Mouse (Mus musculus) urinary bladder, postnatal 0 days (tissue): ENCODE results near the gene Sdk1. TPM values are rescaled to one million over a fixed set of nuclear protein-coding genes. Genes with fewer than 3 reads are reported as not detected.

Source experiments
- polyA plus RNA-seq: library from polyadenylated mRNA; unstranded; fragments of >200 nt; fragmentation: Nextera tagmentation; extraction: Ambion mirVana; gene quantifications from 2 replicates; pipeline ENCODE4 v1.2.1, GENCODE M21; 2015

Sdk1 gene
- 2.1 and 2.4 TPM in 2 replicates for polyA plus RNA-seq

DNA sequence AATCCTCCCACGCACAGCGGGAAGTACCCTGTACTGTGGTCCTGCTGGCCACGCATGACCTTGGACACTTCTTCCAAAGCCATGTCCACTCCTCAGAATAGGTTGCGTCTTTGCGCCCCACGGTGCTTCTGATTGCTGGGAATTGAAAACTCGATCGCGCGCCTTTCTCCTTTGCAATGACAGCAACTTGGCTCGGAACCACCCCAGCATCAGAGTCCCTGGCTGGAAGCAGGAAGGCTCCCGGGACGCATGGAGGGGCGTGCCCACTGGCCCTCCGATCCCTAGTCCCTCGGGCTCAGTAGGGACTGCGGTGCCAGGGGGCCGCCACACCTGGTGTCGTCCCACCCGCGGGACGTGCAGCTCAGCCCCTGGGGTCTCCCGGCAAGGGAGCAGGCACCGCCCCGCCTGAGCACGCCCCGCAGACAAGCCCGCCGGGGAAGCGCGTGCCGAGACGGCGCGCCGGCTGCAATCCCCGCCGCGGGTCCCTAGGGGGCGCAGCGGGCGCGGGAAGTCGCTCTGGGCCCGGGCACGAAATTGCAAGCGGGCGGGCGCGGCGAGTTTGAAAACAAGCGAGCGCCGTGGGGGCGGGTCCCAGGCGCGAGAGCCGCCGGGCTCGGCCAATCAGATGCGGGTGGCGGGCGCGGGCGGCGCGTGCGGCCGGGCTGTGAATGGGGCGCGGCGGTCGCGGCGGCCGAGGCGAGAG, at the start of gene Sdk1:
Sdk1 (plus strand) TSS at position 650 of the 703 bp plus-strand sequence.

Other genes starting within 250 kb of the Sdk1 start
- gene Card11, start 240.9 kb upstream of the Sdk1 start, polyA plus RNA-seq: 0.04 TPM in 1 of 2 replicates, not detected in the other